Mouse (Mus musculus) lung, adult 2 months (tissue): Measurements from ENCODE around the gene Cmklr1.

Experiments used
- CTCF ChIP-seq: fragments of 200-500 bp; IDR thresholded peaks from 2 replicates; pipeline ENCODE4 v1.5.1; 2011; ENCODE audit warnings: mild to moderate bottlenecking, low read length, control low read depth; ENCODE audit not compliant: insufficient read depth
- POLR2A ChIP-seq: fragments of 200-500 bp; IDR thresholded peaks from 2 replicates; pipeline ENCODE4 v1.6.1; 2011; ENCODE audit warnings: low read depth, mild to moderate bottlenecking, control low read depth, low read length, borderline replicate concordance; ENCODE audit errors: extremely low read depth

DNA sequence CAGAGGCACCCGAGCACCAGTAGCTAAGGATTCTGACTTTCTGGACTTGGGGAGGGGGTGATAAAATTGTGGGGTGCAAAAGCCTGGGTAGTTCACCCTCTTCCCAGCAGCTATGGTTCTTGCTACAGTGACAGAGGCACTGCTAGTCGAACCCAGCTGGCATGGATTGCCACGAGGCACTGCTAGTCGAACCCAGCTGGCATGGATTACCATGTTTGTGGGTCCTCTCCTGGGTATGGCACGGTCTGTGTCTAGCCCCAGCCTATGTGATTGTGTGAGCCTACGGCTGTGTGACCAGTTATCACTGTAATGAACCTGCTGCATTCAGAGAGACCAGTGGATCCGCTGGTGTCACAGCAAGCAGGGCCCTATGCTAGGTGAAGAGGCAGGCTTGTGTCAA is 72.7 kb downstream of the Cmklr1 start:
- TF ChIP-seq CTCF (no peak), POLR2A (no peak)
